Comparison of ENCODE assay signal across 14 mouse cellular contexts in genomic region chr11:107458286-107458685, GRCm38 (mm10). TPM values are rescaled to one million over a fixed set of nuclear protein-coding genes. Genes with fewer than 3 reads are reported as not detected.
DNase-seq lines count a peak whose midpoint lies in the region; ATAC-seq and TF ChIP-seq lines count a peak whose summit lies in the region.
"Had no signal": no experiment of that assay in that cellular context is flagged by ENCODE, and none has a peak within 500 bp of the region (broad histone marks: within the 10 kb centered on the region; RNA-seq: fewer than 3 reads in every experiment).

No protein-coding gene starts in this region.

- TF ChIP-seq EP300 in ES-Bruce4 (IDR thresholded peaks at IDR 0.05; ENCODE audit: insufficient read depth, low read depth, low read length) = no peak

- H3K27me3 ChIP-seq in spleen, adult 2 months (ENCODE audit: control insufficient read depth, insufficient read depth, low read length) = no peaks in the 10 kb centered on the region
- no peaks in the 10 kb centered on the region for H3K27me3 ChIP-seq in ES-Bruce4 (ENCODE audit: control insufficient read depth, insufficient read depth, low read length, poor library complexity, severe bottlenecking)
- no peaks in the 10 kb centered on the region for H3K27me3 ChIP-seq in stomach, embryonic 16.5 days (ENCODE audit: control insufficient read depth, insufficient read depth, low read length)
- H3K27me3 ChIP-seq in forebrain, embryonic 16.5 days (replicated peaks; ENCODE audit: control insufficient read depth, insufficient read depth, low read length) = no peaks in the 10 kb centered on the region
- H3K27me3 ChIP-seq: limb, embryonic 12.5 days; midbrain, embryonic 15.5 days had no signal

- H3K4me2 ChIP-seq in stomach, embryonic 16.5 days (ENCODE audit: low read depth, low read length) = no peak overlapping the region
- no peak overlapping the region for H3K4me2 ChIP-seq in forebrain, embryonic 16.5 days (ENCODE audit: low read length)
- H3K4me2 ChIP-seq: limb, embryonic 12.5 days; midbrain, embryonic 15.5 days had no signal

- H3K4me1 ChIP-seq in spleen, adult 2 months (ENCODE audit: control insufficient read depth, insufficient read depth, insufficient read length) = peaks cover 3% of the 10 kb centered on the region; the same call in 1 of the 2 replicates
- H3K4me1 ChIP-seq in ES-Bruce4 (ENCODE audit: control insufficient read depth, insufficient read depth, low read length) = peaks cover 4% of the 10 kb centered on the region
- H3K4me1 ChIP-seq in stomach, embryonic 16.5 days (ENCODE audit: control insufficient read depth, insufficient read depth, low read length) = peaks cover 16% of the 10 kb centered on the region
- H3K4me1 ChIP-seq in forebrain, embryonic 16.5 days (replicated peaks; ENCODE audit: control insufficient read depth, insufficient read depth, low read length) = no peaks in the 10 kb centered on the region
- H3K4me1 ChIP-seq: midbrain, embryonic 15.5 days had no signal

- H3K36me3 ChIP-seq in spleen, adult 2 months (ENCODE audit: control insufficient read depth, insufficient read depth, low read length) = no peaks in the 10 kb centered on the region
- H3K36me3 ChIP-seq in ES-Bruce4 (ENCODE audit: control insufficient read depth, insufficient read depth, low read length, poor library complexity, severe bottlenecking) = no peaks in the 10 kb centered on the region
- H3K36me3 ChIP-seq in stomach, embryonic 16.5 days (ENCODE audit: control insufficient read depth, insufficient read depth, low read length) = no peaks in the 10 kb centered on the region
- H3K36me3 ChIP-seq in forebrain, embryonic 16.5 days (ENCODE audit: control insufficient read depth, insufficient read depth) = no peaks in the 10 kb centered on the region
- H3K36me3 ChIP-seq: midbrain, embryonic 15.5 days had no signal

- TF ChIP-seq POLR2A in spleen, adult 2 months (IDR thresholded peaks at IDR 0.05; ENCODE audit: low read depth, low read length) = no peak
- no peak for TF ChIP-seq POLR2A in ES-Bruce4 (IDR thresholded peaks at IDR 0.05; ENCODE audit: insufficient read depth, low read length)

- no peak overlapping the region for H3K9ac ChIP-seq in ES-Bruce4 (ENCODE audit: low read depth, poor library complexity, severe bottlenecking)
- H3K9ac ChIP-seq in stomach, embryonic 16.5 days (ENCODE audit: low read length) = no peak overlapping the region
- H3K9ac ChIP-seq in forebrain, embryonic 16.5 days (replicated peaks; ENCODE audit: low read depth, low read length) = no peak overlapping the region
- H3K9ac ChIP-seq: limb, embryonic 12.5 days; midbrain, embryonic 15.5 days had no signal

- no peak for DNase-seq in spleen, adult 2 months (ENCODE audit: low read depth in 1 of 2, low spot score in 2 of 2)
- no peak for DNase-seq in spleen, postnatal 14 days (ENCODE audit: low spot score in 2 of 2)
- no peak for DNase-seq in adrenal gland, adult 8-10 months
- DNase-seq: adrenal gland, postnatal 25 days; heart, adult 18-20 months; heart, postnatal 4 days; kidney, postnatal 36 days had no signal

- peak overlapping the region; percentile 47 for H3K27ac ChIP-seq in spleen, adult 2 months (ENCODE audit: insufficient read depth, low read length)
- H3K27ac ChIP-seq in ES-Bruce4 (ENCODE audit: insufficient read depth, low read length) = peak overlapping the region; percentile 33
- no peak overlapping the region for H3K27ac ChIP-seq in stomach, embryonic 16.5 days (ENCODE audit: low read length)
- no peak overlapping the region for H3K27ac ChIP-seq in forebrain, embryonic 16.5 days (ENCODE audit: low read length)
- H3K27ac ChIP-seq: limb, embryonic 12.5 days; midbrain, embryonic 15.5 days had no signal

- H3K4me3 ChIP-seq in spleen, adult 2 months (ENCODE audit: extremely low read depth, insufficient read depth, insufficient read length) = no peak overlapping the region
- H3K4me3 ChIP-seq in ES-Bruce4 (ENCODE audit: low read depth, low read length) = no peak overlapping the region
- no peak overlapping the region for H3K4me3 ChIP-seq in stomach, embryonic 16.5 days (replicated peaks; ENCODE audit: low read length)
- no peak overlapping the region for H3K4me3 ChIP-seq in forebrain, embryonic 16.5 days (replicated peaks; ENCODE audit: low read length)
- H3K4me3 ChIP-seq: limb, embryonic 12.5 days; midbrain, embryonic 15.5 days had no signal

- H3K9me3 ChIP-seq in ES-Bruce4 (replicated peaks; ENCODE audit: control insufficient read depth, insufficient read depth, low read length, poor library complexity, severe bottlenecking) = no peaks in the 10 kb centered on the region
- H3K9me3 ChIP-seq in stomach, embryonic 16.5 days (replicated peaks; ENCODE audit: control insufficient read depth, low read length) = no peaks in the 10 kb centered on the region
- no peaks in the 10 kb centered on the region for H3K9me3 ChIP-seq in forebrain, embryonic 16.5 days (ENCODE audit: control insufficient read depth, low read length)
- H3K9me3 ChIP-seq: midbrain, embryonic 15.5 days had no signal

- WGBS in spleen, adult 2 months = 74% methylated on average over 12 of the region's 12 CpGs
- 62% methylated on average over 12 of the region's 12 CpGs for WGBS in stomach, embryonic 16.5 days
- 80% methylated on average over 12 of the region's 12 CpGs for WGBS in forebrain, embryonic 16.5 days

- no peak for TF ChIP-seq CTCF in spleen, adult 2 months (IDR thresholded peaks at IDR 0.05; ENCODE audit: extremely low read depth, insufficient read depth, insufficient read length, insufficient replicate concordance)
- TF ChIP-seq CTCF in ES-Bruce4 (IDR thresholded peaks at IDR 0.05; ENCODE audit: low read depth, low read length) = no peak

- peak; percentile 36 for ATAC-seq in common myeloid progenitor, adult 5-6 weeks (replicated peaks; ENCODE audit: low read depth, poor library complexity, severe bottlenecking)
- 0 out of 2 replicates have a peak, but pooled peaks have one; percentile 17 for ATAC-seq in stomach, embryonic 16.5 days (ENCODE audit: insufficient read depth, low FRiP score)
- no peak for ATAC-seq in forebrain, embryonic 16.5 days
- ATAC-seq: intestine, embryonic 16.5 days; midbrain, embryonic 15.5 days had no signal

RNA-seq across cellular contexts. Expression of gene Pitpnc1, which starts 12.2 kb away (rescaled TPM):
- polyA plus RNA-seq in spleen, adult 2 months (2012; rRNA removed) = 6.4 TPM in 2 replicates
- 25.4 and 27.1 TPM in 2 replicates for polyA plus RNA-seq in ES-Bruce4 (2011; ENCODE audit: insufficient read depth, insufficient read length, low read depth, missing spikeins)
- total RNA-seq in common myeloid progenitor, adult 5-6 weeks (2017) = 36.5 and 42.8 TPM in 2 replicates
- 10.4 and 13.9 TPM in 2 replicates for polyA plus RNA-seq in stomach, embryonic 16.5 days (2015; fragmentation: Nextera tagmentation; extraction: Ambion mirVana)
- total RNA-seq in adrenal gland, adult 8-10 months (2022) = 10 to 100 TPM in 3 of 4 experiments, 1 to 10 TPM in 1; 9.5 to 13.2 (median 12.1) TPM
- 51.3 and 51.6 TPM in 2 replicates for polyA plus RNA-seq in forebrain, embryonic 16.5 days (2015; fragmentation: Nextera tagmentation; extraction: Ambion mirVana)

RNA-seq across cellular contexts. Expression of gene Psmd12, which starts 21.0 kb away (rescaled TPM):
- 5.1 and 6.6 TPM in 2 replicates for polyA plus RNA-seq in spleen, adult 2 months (2012; rRNA removed)
- polyA plus RNA-seq in ES-Bruce4 (2011; ENCODE audit: insufficient read depth, insufficient read length, low read depth, missing spikeins) = 155 and 167 TPM in 2 replicates
- 119 and 150 TPM in 2 replicates for total RNA-seq in common myeloid progenitor, adult 5-6 weeks (2017)
- 163 and 175 TPM in 2 replicates for polyA plus RNA-seq in stomach, embryonic 16.5 days (2015; fragmentation: Nextera tagmentation; extraction: Ambion mirVana)
- total RNA-seq in adrenal gland, adult 8-10 months (2022) = 100 to 1,000 TPM in 1 of 4 experiments, 10 to 100 TPM in 3; 76.5 to 101 (median 86.8) TPM
- 148 and 153 TPM in 2 replicates for polyA plus RNA-seq in forebrain, embryonic 16.5 days (2015; fragmentation: Nextera tagmentation; extraction: Ambion mirVana)

Comparison
In these comparisons a context has a peak if more than half of its experiments do, and no peak if none do; other contexts are left out.
1. H3K27ac ChIP-seq: peak in spleen, adult 2 months (single experiment) and ES-Bruce4 (single experiment); none in stomach, embryonic 16.5 days (single experiment) and forebrain, embryonic 16.5 days (single experiment).
2. RNA of gene Psmd12, which starts 21.0 kb away (polyA plus RNA-seq): 163 to 175 TPM in stomach, embryonic 16.5 days, 155 to 167 TPM in ES-Bruce4 and 148 to 153 TPM in forebrain, embryonic 16.5 days; 5.1 to 6.6 TPM in spleen, adult 2 months; every median in the first group is over 10 times any median in the second.